Mouse (Mus musculus) heart, embryonic 12.5 days (tissue): ENCODE data around the gene Gm20388. TPM values are rescaled to one million over a fixed set of nuclear protein-coding genes. Genes with fewer than 3 reads are reported as not detected.

Experiments
- ATAC-seq: fragments of 200-750 bp; cut with Nextera tagmentation; 2 replicates; pipeline ENCODE4 v1.8.0; 2017; ENCODE audit warnings: moderate TSS enrichment, moderate library complexity; ENCODE audit not compliant: insufficient number of reproducible peaks, low FRiP score
- H3K27ac ChIP-seq: fragments of 300-500 bp; sonication (generic); 2 replicates; pipeline ENCODE4 v1.5.1; 2016; ENCODE audit warnings: mild to moderate bottlenecking, moderate library complexity; ENCODE audit not compliant: poor library complexity, severe bottlenecking
- H3K27me3 ChIP-seq: fragments of 300-500 bp; sonication (generic); replicated peaks from 2 replicates; pipeline ENCODE4 v1.6.1; 2016; ENCODE audit warnings: mild to moderate bottlenecking, moderate library complexity
- H3K36me3 ChIP-seq: fragments of 300-500 bp; sonication (generic); 2 replicates; pipeline ENCODE4 v1.6.1; 2016; ENCODE audit warnings: mild to moderate bottlenecking, moderate library complexity
- H3K4me1 ChIP-seq: fragments of 300-500 bp; sonication (generic); replicated peaks from 2 replicates; pipeline ENCODE4 v1.6.1; 2016; ENCODE audit warnings: mild to moderate bottlenecking
- H3K4me2 ChIP-seq: fragments of 300-500 bp; sonication (generic); 2 replicates; pipeline ENCODE4 v1.6.1; 2016; ENCODE audit warnings: mild to moderate bottlenecking, moderate library complexity
- H3K4me3 ChIP-seq: fragments of 300-500 bp; sonication (generic); 2 replicates; pipeline ENCODE4 v1.5.1; 2016; ENCODE audit warnings: mild to moderate bottlenecking
- H3K9ac ChIP-seq: fragments of 300-500 bp; sonication (generic); 2 replicates; pipeline ENCODE4 v1.6.1; 2016; ENCODE audit warnings: mild to moderate bottlenecking, moderate library complexity
- H3K9me3 ChIP-seq: fragments of 300-500 bp; sonication (generic); replicated peaks from 2 replicates; pipeline ENCODE4 v1.6.1; 2016; ENCODE audit warnings: mild to moderate bottlenecking, moderate library complexity
- WGBS: fragments of 180-500 bp; shearing (Covaris S2); methylation state at CpG from one replicate; pipeline ENCODE4 v1.1.7; 2016; 5-methylcytosine and 5-hydroxymethylcytosine counted together
- polyA plus RNA-seq: library from polyadenylated mRNA; unstranded; fragments of >200 nt; fragmentation: Nextera tagmentation; extraction: Ambion mirVana; gene quantifications from 2 replicates; pipeline ENCODE4 v1.2.1, GENCODE M21; 2016

Gene Gm20388
- polyA plus RNA-seq, 1 experiment from 2014 or later, result not detected

GRCm38 (mm10) chr8:121086004-121086900, 1175.6 kb downstream of the Gm20388 start:
- Histone ChIP-seq H3K9me3 (no peaks in the 10 kb centered on the region), H3K36me3 (no peaks in the 10 kb centered on the region), H3K4me2 (no peak overlapping the region), H3K9ac (no peak overlapping the region), H3K27me3 (peaks cover 97% of the 10 kb centered on the region), H3K27ac (no peak overlapping the region), H3K4me3 (peak overlapping the region; percentile 4; the same call in 1 of the 2 replicates), H3K4me1 (peaks cover 22% of the 10 kb centered on the region)
- 30% methylated on average over 19 of the region's 19 CpGs for WGBS
- no peak for ATAC-seq

- Histone ChIP-seq H3K4me2 (no peak overlapping the region), H3K9me3 (no peaks in the 10 kb centered on the region), H3K27me3 (peaks cover 96% of the 10 kb centered on the region), H3K4me3 (no peak overlapping the region), H3K36me3 (no peaks in the 10 kb centered on the region), H3K9ac (no peak overlapping the region), H3K27ac (no peak overlapping the region), H3K4me1 (peaks cover 16% of the 10 kb centered on the region)
- WGBS, result 12% methylated on average over 8 of the region's 8 CpGs
- no peak for ATAC-seq
These were observed 1177.6 kb downstream of the Gm20388 start for GRCm38 (mm10) chr8:121088281-121088680.

- Histone ChIP-seq H3K36me3 (no peaks in the 10 kb centered on the region), H3K9me3 (no peaks in the 10 kb centered on the region), H3K4me3 (0 out of 2 replicates have a peak overlapping the region, but pooled peaks have one; percentile 12), H3K27me3 (peaks cover 96% of the 10 kb centered on the region), H3K27ac (no peak overlapping the region), H3K9ac (0 out of 2 replicates have a peak overlapping the region, but pooled peaks have one; percentile 17), H3K4me2 (peak overlapping the region; percentile 22; the same call in 1 of the 2 replicates), H3K4me1 (peaks cover 14% of the 10 kb centered on the region)
- no peak for ATAC-seq
- 5% methylated on average over 40 of the region's 40 CpGs for WGBS
These were observed 1178.4 kb downstream of the Gm20388 start for GRCm38 (mm10) chr8:121088871-121089630.

- peak overlapping the region; percentile 22; the same call in 1 of the 2 replicates for H3K4me2 ChIP-seq
- no peaks in the 10 kb centered on the region for H3K9me3 ChIP-seq
- H3K27ac ChIP-seq, result no peak overlapping the region
- no peak for ATAC-seq
- H3K36me3 ChIP-seq, result no peaks in the 10 kb centered on the region
- peaks cover 7% of the 10 kb centered on the region for H3K4me1 ChIP-seq
- 0 out of 2 replicates have a peak overlapping the region, but pooled peaks have one; percentile 12 for H3K4me3 ChIP-seq
- H3K27me3 ChIP-seq, result peaks cover 94% of the 10 kb centered on the region
- no peak overlapping the region for H3K9ac ChIP-seq
- 12% methylated on average over 32 of the region's 32 CpGs for WGBS
These were observed 1179.2 kb downstream of the Gm20388 start for GRCm38 (mm10) chr8:121089631-121090380.

- H3K36me3 ChIP-seq, result no peaks in the 10 kb centered on the region
- H3K4me3 ChIP-seq, result no peak overlapping the region
- H3K9me3 ChIP-seq, result no peaks in the 10 kb centered on the region
- peaks cover 91% of the 10 kb centered on the region for H3K27me3 ChIP-seq
- no peak overlapping the region for H3K9ac ChIP-seq
- peaks cover 3% of the 10 kb centered on the region; the same call in 1 of the 2 replicates for H3K4me1 ChIP-seq
- WGBS, result 0% methylated on average over 1 of the region's 1 CpGs
- no peak overlapping the region for H3K27ac ChIP-seq
- no peak overlapping the region for H3K4me2 ChIP-seq
- ATAC-seq, result 0 out of 2 replicates have a peak, but pooled peaks have one; percentile 16
These were observed 1180.1 kb downstream of the Gm20388 start for GRCm38 (mm10) chr8:121090716-121091115.

- H3K4me2 ChIP-seq, result peak overlapping the region; percentile 48; the same call in 1 of the 2 replicates
- peaks cover 80% of the 10 kb centered on the region for H3K27me3 ChIP-seq
- no peak overlapping the region for H3K9ac ChIP-seq
- no peak overlapping the region for H3K4me3 ChIP-seq
- peaks cover 3% of the 10 kb centered on the region; the same call in 1 of the 2 replicates for H3K4me1 ChIP-seq
- H3K27ac ChIP-seq, result no peak overlapping the region
- peaks cover 4% of the 10 kb centered on the region for H3K36me3 ChIP-seq
- WGBS, result 34% methylated on average over 6 of the region's 6 CpGs
- H3K9me3 ChIP-seq, result no peaks in the 10 kb centered on the region
- no peak; the same call in 1 of the 2 replicates for ATAC-seq
These were observed 1181.5 kb downstream of the Gm20388 start for GRCm38 (mm10) chr8:121092141-121092540.

- Histone ChIP-seq H3K4me2 (peak overlapping the region; percentile 48), H3K36me3 (peaks cover 8% of the 10 kb centered on the region), H3K4me1 (peaks cover 3% of the 10 kb centered on the region; the same call in 1 of the 2 replicates), H3K27me3 (peaks cover 79% of the 10 kb centered on the region), H3K9ac (no peak overlapping the region), H3K9me3 (no peaks in the 10 kb centered on the region), H3K4me3 (no peak overlapping the region), H3K27ac (no peak overlapping the region)
- 2% methylated on average over 16 of the region's 16 CpGs for WGBS
- no peak; the same call in 1 of the 2 replicates for ATAC-seq
These were observed 1182.0 kb downstream of the Gm20388 start for GRCm38 (mm10) chr8:121092627-121093026.

- no peak overlapping the region for H3K4me2 ChIP-seq
- no peak for ATAC-seq
- H3K4me1 ChIP-seq, result peaks cover 3% of the 10 kb centered on the region; the same call in 1 of the 2 replicates
- no peak overlapping the region for H3K9ac ChIP-seq
- H3K9me3 ChIP-seq, result no peaks in the 10 kb centered on the region
- H3K27ac ChIP-seq, result no peak overlapping the region
- H3K27me3 ChIP-seq, result peaks cover 73% of the 10 kb centered on the region
- H3K4me3 ChIP-seq, result no peak overlapping the region
- H3K36me3 ChIP-seq, result peaks cover 17% of the 10 kb centered on the region
- 63% methylated on average over 6 of the region's 6 CpGs for WGBS
These were observed 1182.9 kb downstream of the Gm20388 start for GRCm38 (mm10) chr8:121093496-121093895.

GRCm38 (mm10) chr8:121104049-121104818, 1193.6 kb downstream of the Gm20388 start:
- ATAC-seq, result 0 out of 2 replicates have a peak, but pooled peaks have one; percentile 31
- peaks cover 60% of the 10 kb centered on the region for H3K36me3 ChIP-seq
- WGBS, result 44% methylated on average over 17 of the region's 17 CpGs

More at GRCm38 (mm10) chr8:121104049-121104818, 1193.6 kb downstream of the Gm20388 start:
- Histone ChIP-seq H3K9me3 (no peaks in the 10 kb centered on the region), H3K4me3 (no peak overlapping the region), H3K27ac (no peak overlapping the region), H3K27me3 (peaks cover 26% of the 10 kb centered on the region), H3K4me2 (no peak overlapping the region), H3K4me1 (peaks cover 21% of the 10 kb centered on the region), H3K9ac (no peak overlapping the region)
